Mouse (Mus musculus): ENCODE data around the gene Apol9a.
"Not testable (repeated sequence)": the region's sequence is repeated elsewhere in the genome, so short reads cannot be mapped to it uniquely, and the experiment has no call there.

DNA sequence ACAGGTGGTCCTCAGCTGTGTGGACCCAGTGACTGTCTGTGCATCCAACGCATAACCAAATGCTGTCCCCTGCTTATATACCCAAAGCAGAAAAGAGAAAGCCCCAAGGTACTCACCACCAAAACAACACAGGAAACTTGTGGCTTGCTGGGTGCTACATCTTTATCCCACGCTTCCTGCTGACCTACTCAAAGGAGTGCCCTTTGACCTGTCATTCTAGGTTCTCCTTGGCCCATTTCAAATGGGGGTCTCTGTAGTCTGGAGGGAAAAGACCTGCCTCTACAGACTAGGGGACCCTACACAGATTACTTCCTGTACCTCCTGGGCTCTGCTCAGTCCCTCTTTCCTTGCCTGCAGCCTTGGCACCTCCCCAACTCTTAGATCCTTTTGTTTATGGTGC lies 36.5 kb upstream of the Apol9a start, which contains the start of gene Apol7b:
- TF ChIP-seq CTCF (IDR thresholded peaks at IDR 0.05; ENCODE audit: borderline replicate concordance, control insufficient read depth, extremely low read depth, insufficient read depth, low read length, poor library complexity); POLR2A (IDR thresholded peaks at IDR 0.05; ENCODE audit: control insufficient read depth, extremely low read depth, insufficient read depth, low read length, poor library complexity): not testable (repeated sequence)

Measured in thymus, adult 2 months (tissue).